Mouse (Mus musculus): ENCODE results near the gene Taar7a.
A peak's percentile ranks its signal among the peaks of the same experiment; 100 is the strongest.

Gene Taar7a

DNA sequence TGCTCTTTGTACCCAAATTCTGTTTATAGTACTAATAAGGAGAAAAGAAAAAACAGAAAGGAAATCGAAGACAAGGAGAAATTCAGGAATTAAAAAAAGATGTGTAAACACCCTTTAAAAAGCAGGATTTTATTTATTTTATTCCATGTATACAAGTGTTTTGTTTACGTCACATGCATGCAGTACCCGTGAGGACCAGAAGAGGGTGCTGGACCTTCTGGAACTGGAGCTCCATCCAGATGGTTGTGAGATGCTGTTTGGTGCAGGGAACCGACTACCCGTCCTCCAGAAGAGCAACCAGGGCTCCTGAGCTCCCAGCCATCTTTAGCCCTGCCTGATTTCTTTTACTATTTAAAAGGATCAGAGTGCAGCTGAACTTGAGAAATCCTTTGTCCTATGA, 50.8 kb downstream of the Taar7a start:
- DNase-seq = peak in 1 of 2 experiments; percentile 6

Data from lung, postnatal 4 days (tissue).